Mouse (Mus musculus) monocyte, adult 2 months (primary cell): ENCODE data around the gene Acad11.
A peak's percentile ranks its signal among the peaks of the same experiment; 100 is the strongest.

Experiments used
- DNase-seq, 2 experiments: peaks; one replicate each; pipeline ENCODE4 v3.0.0; 2022; ENCODE audit warnings: low spot score in 2 of 2, low read depth in 1 of 2

Gene Acad11

GRCm38 (mm10) chr9:104079379-104079778 is 16.2 kb downstream of the Acad11 start:
- peak in 1 of 2 experiments; percentile 18 for DNase-seq

GRCm38 (mm10) chr9:104080038-104080437 is 16.9 kb downstream of the Acad11 start:
- DNase-seq = no peak

- DNase-seq = no peak
These were observed 22.7 kb downstream of the Acad11 start for GRCm38 (mm10) chr9:104085730-104086429.

- DNase-seq = no peak
These were observed 25.4 kb downstream of the Acad11 start for GRCm38 (mm10) chr9:104088555-104088954.

GRCm38 (mm10) chr9:104092945-104093344 is 29.8 kb downstream of the Acad11 start:
- no peak for DNase-seq

GRCm38 (mm10) chr9:104098256-104098655 is 35.1 kb downstream of the Acad11 start:
- no peak for DNase-seq

GRCm38 (mm10) chr9:104099060-104099459 is 35.9 kb downstream of the Acad11 start:
- no peak for DNase-seq

- DNase-seq = no peak
These were observed 37.6 kb downstream of the Acad11 start for GRCm38 (mm10) chr9:104100822-104101221.

- DNase-seq = no peak
These were observed 38.3 kb downstream of the Acad11 start for GRCm38 (mm10) chr9:104101458-104101857.

GRCm38 (mm10) chr9:104102301-104102700 is 39.1 kb downstream of the Acad11 start:
- no peak for DNase-seq

GRCm38 (mm10) chr9:104102901-104103300 is 39.7 kb downstream of the Acad11 start:
- no peak for DNase-seq

GRCm38 (mm10) chr9:104104986-104105385 is 41.8 kb downstream of the Acad11 start:
- no peak for DNase-seq

- DNase-seq = no peak
These were observed 43.8 kb downstream of the Acad11 start for GRCm38 (mm10) chr9:104106930-104107329.

GRCm38 (mm10) chr9:104107482-104107881 is 44.3 kb downstream of the Acad11 start:
- no peak for DNase-seq

GRCm38 (mm10) chr9:104108571-104109143 is 45.5 kb downstream of the Acad11 start:
- no peak for DNase-seq

- no peak for DNase-seq
These were observed 46.0 kb downstream of the Acad11 start for GRCm38 (mm10) chr9:104109151-104109550.

GRCm38 (mm10) chr9:104123101-104123500 is 59.9 kb downstream of the Acad11 start:
- DNase-seq = no peak

- no peak for DNase-seq
These were observed 60.4 kb downstream of the Acad11 start for GRCm38 (mm10) chr9:104123622-104124021.

GRCm38 (mm10) chr9:104126833-104127232 is 63.7 kb downstream of the Acad11 start, which contains the start of gene Ackr4:
Gene Ackr4, minus strand, starts transcription at chr9:104126933.
- DNase-seq = no peak

GRCm38 (mm10) chr9:104128110-104128509 is 64.9 kb downstream of the Acad11 start:
- DNase-seq = no peak

- DNase-seq = no peak
These were observed 67.1 kb downstream of the Acad11 start for GRCm38 (mm10) chr9:104130141-104130755.

- DNase-seq = no peak
These were observed 77.2 kb downstream of the Acad11 start for GRCm38 (mm10) chr9:104140351-104140750.
